In genomic region chr4:40154751-40155150, GRCm38 (mm10) we compare ENCODE assay signal across 21 mouse cellular contexts.
"Had no signal": no experiment of that assay in that cellular context is flagged by ENCODE, and none has a peak within 500 bp of the region (broad histone marks: within the 10 kb centered on the region; RNA-seq: fewer than 3 reads in every experiment).

No protein-coding gene starts in this region.

- H3K9ac ChIP-seq: kidney, embryonic 15.5 days; liver, embryonic 14.5 days; lung, embryonic 14.5 days; midbrain, embryonic 13.5 days; neural tube, embryonic 13.5 days; stomach, embryonic 15.5 days had no signal

- H3K27me3 ChIP-seq: kidney, embryonic 15.5 days; megakaryocyte, embryonic 14.5 days; midbrain, embryonic 13.5 days; neural tube, embryonic 13.5 days; stomach, embryonic 15.5 days had no signal

- H3K36me3 ChIP-seq: kidney, embryonic 15.5 days; midbrain, embryonic 10.5 days; midbrain, embryonic 13.5 days; neural tube, embryonic 13.5 days; stomach, embryonic 15.5 days had no signal

- H3K4me1 ChIP-seq: neural tube, embryonic 13.5 days had no signal

- ATAC-seq: lung, postnatal 0 days; midbrain, embryonic 13.5 days; midbrain, embryonic 16.5 days had no signal

- DNase-seq: kidney, adult 11 months; kidney, adult 8-10 months; kidney, postnatal 25 days; layer of hippocampus, adult 9-11 months; lung, embryonic 14.5 days; retina, postnatal 1 day; right cerebral cortex, postnatal 25 days; spleen, adult 18-20 months; thymus, postnatal 25 days had no signal

- H3K4me3 ChIP-seq: kidney, embryonic 15.5 days; layer of hippocampus, adult 2 months; left cerebral cortex, adult 2 months; megakaryocyte, embryonic 14.5 days; midbrain, embryonic 10.5 days; midbrain, embryonic 13.5 days; myocyte; neural tube, embryonic 13.5 days; stomach, embryonic 15.5 days had no signal

- H3K9me3 ChIP-seq: kidney, embryonic 15.5 days; midbrain, embryonic 10.5 days; midbrain, embryonic 13.5 days; neural tube, embryonic 13.5 days; stomach, embryonic 15.5 days had no signal

- H3K27ac ChIP-seq: layer of hippocampus, adult 2 months; left cerebral cortex, adult 2 months; liver, embryonic 14.5 days; midbrain, embryonic 10.5 days; midbrain, embryonic 13.5 days; neural tube, embryonic 13.5 days; stomach, embryonic 15.5 days had no signal

- H3K4me2 ChIP-seq: kidney, embryonic 15.5 days; lung, embryonic 14.5 days; midbrain, embryonic 13.5 days; neural tube, embryonic 13.5 days; stomach, embryonic 15.5 days had no signal
